Mouse (Mus musculus): ENCODE measurements around the gene Slc45a1.

Gene Slc45a1

GRCm38 (mm10) chr4:150651390-150652277 lies at the start of gene Slc45a1:
TSS of gene Slc45a1 (minus strand) at chr4:150652174.
- in situ Hi-C loops (cut with MseI, MboI) = loop anchor here in 1 of 2 experiments (25.0 kb wide), 1 partner anchor 211 kb away; the partner anchor contains the start of gene Errfi1

GRCm38 (mm10) chr4:150700849-150701248 lies 48.9 kb upstream of the Slc45a1 start:
- in situ Hi-C loops (cut with MseI, MboI) = no loop called here

GRCm38 (mm10) chr4:150694434-150695108 lies 42.6 kb upstream of the Slc45a1 start:
- in situ Hi-C loops (cut with MseI, MboI) = no loop called here

- in situ Hi-C loops (cut with MseI, MboI) = no loop called here
Measured at GRCm38 (mm10) chr4:150692861-150693403, 41.0 kb upstream of the Slc45a1 start.

GRCm38 (mm10) chr4:150690759-150691158 lies 38.8 kb upstream of the Slc45a1 start:
- in situ Hi-C loops (cut with MseI, MboI) = no loop called here

GRCm38 (mm10) chr4:150689553-150689952 lies 37.6 kb upstream of the Slc45a1 start:
- in situ Hi-C loops (cut with MseI, MboI) = no loop called here

GRCm38 (mm10) chr4:150687126-150687753 lies 35.3 kb upstream of the Slc45a1 start:
- in situ Hi-C loops (cut with MseI, MboI) = no loop called here

- in situ Hi-C loops (cut with MseI, MboI) = no loop called here
Measured at GRCm38 (mm10) chr4:150686538-150686937, 34.6 kb upstream of the Slc45a1 start.

- in situ Hi-C loops (cut with MseI, MboI) = no loop called here
Measured at GRCm38 (mm10) chr4:150685778-150686493, 34.0 kb upstream of the Slc45a1 start.

- in situ Hi-C loops (cut with MseI, MboI) = no loop called here
Measured at GRCm38 (mm10) chr4:150685043-150685777, 33.2 kb upstream of the Slc45a1 start.

- in situ Hi-C loops (cut with MseI, MboI) = no loop called here
Measured at GRCm38 (mm10) chr4:150680373-150680772, 28.4 kb upstream of the Slc45a1 start.

GRCm38 (mm10) chr4:150678789-150679188 lies 26.8 kb upstream of the Slc45a1 start:
- in situ Hi-C loops (cut with MseI, MboI) = no loop called here

GRCm38 (mm10) chr4:150677846-150678224 lies 25.9 kb upstream of the Slc45a1 start:
- in situ Hi-C loops (cut with MseI, MboI) = no loop called here

- in situ Hi-C loops (cut with MseI, MboI) = no loop called here
Measured at GRCm38 (mm10) chr4:150677126-150677845, 25.3 kb upstream of the Slc45a1 start.

- in situ Hi-C loops (cut with MseI, MboI) = no loop called here
Measured at GRCm38 (mm10) chr4:150676029-150676428, 24.1 kb upstream of the Slc45a1 start.

- in situ Hi-C loops (cut with MseI, MboI) = no loop called here
Measured at GRCm38 (mm10) chr4:150675274-150675673, 23.3 kb upstream of the Slc45a1 start.

- in situ Hi-C loops (cut with MseI, MboI) = loop anchor here in 1 of 2 experiments (25.0 kb wide), 1 partner anchor 196 kb away; the partner anchor contains the start of gene Errfi1
Measured at GRCm38 (mm10) chr4:150665806-150666205, 13.8 kb upstream of the Slc45a1 start.

- in situ Hi-C loops (cut with MseI, MboI) = loop anchor here in 1 of 2 experiments (25.0 kb wide), 1 partner anchor 198 kb away; the partner anchor contains the start of gene Errfi1
Measured at GRCm38 (mm10) chr4:150664726-150665125, 12.8 kb upstream of the Slc45a1 start.

GRCm38 (mm10) chr4:150663192-150663591 lies 11.2 kb upstream of the Slc45a1 start:
- in situ Hi-C loops (cut with MseI, MboI) = loop anchor here in 1 of 2 experiments (25.0 kb wide), 1 partner anchor 199 kb away; the partner anchor contains the start of gene Errfi1
